Mouse (Mus musculus) neural tube, embryonic 14.5 days (tissue): ENCODE measurements around the gene Plcb1. TPM values are rescaled to one million over a fixed set of nuclear protein-coding genes. Genes with fewer than 3 reads are reported as not detected.

Experiments used
- ATAC-seq: fragments of 200-750 bp; cut with Nextera tagmentation; 2 replicates; pipeline ENCODE4 v1.8.0; 2017; ENCODE audit warnings: low read depth, mild to moderate bottlenecking, moderate TSS enrichment, moderate library complexity
- H3K27ac ChIP-seq: fragments of 300-500 bp; sonication (generic); 2 replicates; pipeline ENCODE4 v1.5.1; 2014; ENCODE audit warnings: low read depth, mild to moderate bottlenecking, control low read depth, low read length, moderate library complexity, mixed read lengths
- H3K27me3 ChIP-seq: fragments of 300-500 bp; sonication (generic); 2 replicates; pipeline ENCODE4 v1.6.1; 2014; ENCODE audit warnings: low read length; ENCODE audit not compliant: control insufficient read depth, insufficient read depth
- H3K36me3 ChIP-seq: fragments of 300-500 bp; sonication (generic); 2 replicates; pipeline ENCODE4 v1.6.1; 2014; ENCODE audit warnings: low read length, mixed read lengths; ENCODE audit not compliant: control insufficient read depth, insufficient read depth
- H3K4me1 ChIP-seq: fragments of 300-500 bp; sonication (generic); 2 replicates; pipeline ENCODE4 v1.6.1; 2014; ENCODE audit warnings: low read length; ENCODE audit not compliant: control insufficient read depth, insufficient read depth
- H3K4me2 ChIP-seq: fragments of 300-500 bp; sonication (generic); 2 replicates; pipeline ENCODE4 v1.6.1; 2014; ENCODE audit warnings: mild to moderate bottlenecking, low read depth, low read length, control low read depth
- H3K4me3 ChIP-seq: fragments of 300-500 bp; sonication (generic); 2 replicates; pipeline ENCODE4 v1.5.1; 2014; ENCODE audit warnings: low read depth, low read length, control low read depth, mixed read lengths
- H3K9ac ChIP-seq: fragments of 300-500 bp; sonication (generic); replicated peaks from 2 replicates; pipeline ENCODE4 v1.6.1; 2014; ENCODE audit warnings: low read depth, mild to moderate bottlenecking, control low read depth, low read length, mixed read lengths
- H3K9me3 ChIP-seq: fragments of 300-500 bp; sonication (generic); 2 replicates; pipeline ENCODE4 v1.6.1; 2016; ENCODE audit warnings: low read length; ENCODE audit not compliant: control insufficient read depth
- WGBS: fragments of 180-500 bp; shearing (Covaris S2); extraction: QIAGEN DNeasy Blood & Tissue Kit; methylation state at CpG from one replicate; pipeline ENCODE4 v1.1.7; 2014; 5-methylcytosine and 5-hydroxymethylcytosine counted together
- polyA plus RNA-seq: library from polyadenylated mRNA; unstranded; fragments of >200 nt; fragmentation: Nextera tagmentation; extraction: Ambion mirVana; gene quantifications from 2 replicates; pipeline ENCODE4 v1.2.1, GENCODE M21; 2014

The Plcb1 gene
- polyA plus RNA-seq, 1 experiment from 2014 or later, result 118 TPM

GRCm38 (mm10) chr2:134787336-134788095 lies 1.6 kb downstream of the Plcb1 start:
- no peak for ATAC-seq
- Histone ChIP-seq H3K27ac (peak overlapping the region; percentile 6; the same call in 1 of the 2 replicates), H3K4me2 (peak overlapping the region; percentile 83), H3K36me3 (no peaks in the 10 kb centered on the region), H3K27me3 (no peaks in the 10 kb centered on the region), H3K9me3 (no peaks in the 10 kb centered on the region), H3K4me1 (peaks cover 12% of the 10 kb centered on the region), H3K9ac (peak overlapping the region; percentile 83), H3K4me3 (peak overlapping the region; percentile 73)
- 45% methylated on average over 12 of the region's 12 CpGs for WGBS

- no peak for ATAC-seq
- Histone ChIP-seq H3K27ac (no peak overlapping the region), H3K4me2 (no peak overlapping the region), H3K9ac (no peak overlapping the region), H3K27me3 (no peaks in the 10 kb centered on the region), H3K9me3 (no peaks in the 10 kb centered on the region), H3K4me1 (peaks cover 10% of the 10 kb centered on the region), H3K4me3 (no peak overlapping the region), H3K36me3 (no peaks in the 10 kb centered on the region)
- WGBS, result 76% methylated on average over 7 of the region's 7 CpGs
These were observed 7.1 kb downstream of the Plcb1 start for GRCm38 (mm10) chr2:134792926-134793325.

- no peaks in the 10 kb centered on the region for H3K27me3 ChIP-seq
- no peak overlapping the region for H3K4me3 ChIP-seq
- H3K27ac ChIP-seq, result no peak overlapping the region
- no peaks in the 10 kb centered on the region for H3K36me3 ChIP-seq
- 85% methylated on average over 1 of the region's 1 CpGs for WGBS
- no peak overlapping the region for H3K9ac ChIP-seq
- no peak for ATAC-seq
- H3K4me2 ChIP-seq, result no peak overlapping the region
- no peaks in the 10 kb centered on the region for H3K4me1 ChIP-seq
- H3K9me3 ChIP-seq, result no peaks in the 10 kb centered on the region
These were observed 14.4 kb downstream of the Plcb1 start for GRCm38 (mm10) chr2:134800226-134800625.

- no peaks in the 10 kb centered on the region for H3K4me1 ChIP-seq
- ATAC-seq, result no peak
- no peak overlapping the region for H3K4me2 ChIP-seq
- no peak overlapping the region for H3K4me3 ChIP-seq
- H3K9ac ChIP-seq, result no peak overlapping the region
- no peak overlapping the region for H3K27ac ChIP-seq
- H3K9me3 ChIP-seq, result no peaks in the 10 kb centered on the region
- H3K27me3 ChIP-seq, result no peaks in the 10 kb centered on the region
- H3K36me3 ChIP-seq, result no peaks in the 10 kb centered on the region
- 72% methylated on average over 11 of the region's 11 CpGs for WGBS
These were observed 30.5 kb downstream of the Plcb1 start for GRCm38 (mm10) chr2:134816383-134816782.

- ATAC-seq, result no peak
These were observed 31.4 kb downstream of the Plcb1 start for GRCm38 (mm10) chr2:134817058-134817840.

GRCm38 (mm10) chr2:134821176-134821575 lies 35.3 kb downstream of the Plcb1 start:
- H3K4me1 ChIP-seq, result peaks cover 11% of the 10 kb centered on the region
- no peak for ATAC-seq
- H3K4me2 ChIP-seq, result no peak overlapping the region
- H3K27me3 ChIP-seq, result no peaks in the 10 kb centered on the region
- no peaks in the 10 kb centered on the region for H3K36me3 ChIP-seq
- no peak overlapping the region for H3K9ac ChIP-seq
- no peak overlapping the region for H3K4me3 ChIP-seq
- WGBS, result 44% methylated on average over 6 of the region's 6 CpGs
- H3K9me3 ChIP-seq, result no peaks in the 10 kb centered on the region
- H3K27ac ChIP-seq, result no peak overlapping the region

More at GRCm38 (mm10) chr2:134817058-134817840, 31.4 kb downstream of the Plcb1 start:
- H3K9me3 ChIP-seq, result no peaks in the 10 kb centered on the region
- 0 out of 2 replicates have a peak, but pooled peaks cover 3% of the 10 kb centered on the region for H3K4me1 ChIP-seq
- H3K9ac ChIP-seq, result no peak overlapping the region
- 87% methylated on average over 7 of the region's 7 CpGs for WGBS
- no peak overlapping the region for H3K27ac ChIP-seq
- no peak overlapping the region for H3K4me3 ChIP-seq
- H3K4me2 ChIP-seq, result no peak overlapping the region
- H3K36me3 ChIP-seq, result no peaks in the 10 kb centered on the region
- H3K27me3 ChIP-seq, result no peaks in the 10 kb centered on the region

GRCm38 (mm10) chr2:134825645-134826044 lies 39.8 kb downstream of the Plcb1 start:
- H3K4me3 ChIP-seq, result no peak overlapping the region
- H3K4me1 ChIP-seq, result peaks cover 16% of the 10 kb centered on the region
- WGBS, result 10% methylated on average over 7 of the region's 7 CpGs
- H3K27me3 ChIP-seq, result no peaks in the 10 kb centered on the region
- no peak overlapping the region for H3K9ac ChIP-seq
- peak; percentile 80 for ATAC-seq
- 0 out of 2 replicates have a peak overlapping the region, but pooled peaks have one; percentile 0 for H3K4me2 ChIP-seq
- H3K9me3 ChIP-seq, result no peaks in the 10 kb centered on the region
- peak overlapping the region; percentile 74 for H3K27ac ChIP-seq
- no peaks in the 10 kb centered on the region for H3K36me3 ChIP-seq

GRCm38 (mm10) chr2:134826111-134827005 lies 40.5 kb downstream of the Plcb1 start:
- Histone ChIP-seq H3K9me3 (no peaks in the 10 kb centered on the region), H3K4me1 (peaks cover 16% of the 10 kb centered on the region), H3K27ac (peak overlapping the region; percentile 74), H3K9ac (no peak overlapping the region), H3K4me2 (0 out of 2 replicates have a peak overlapping the region, but pooled peaks have one; percentile 0), H3K4me3 (no peak overlapping the region), H3K27me3 (no peaks in the 10 kb centered on the region), H3K36me3 (no peaks in the 10 kb centered on the region)
- 22% methylated on average over 8 of the region's 8 CpGs for WGBS
- ATAC-seq, result peak; percentile 64
